Mouse (Mus musculus) left cerebral cortex, postnatal 10 days (tissue): ENCODE measurements at regions not wholly inside any gene's neighbourhood (a gene's known extent, or its start where the extent isn't known, plus 50 kb on each side); places are given as distances from the start of the nearest gene placed in this dataset.

Source experiments
- DNase-seq, 2 experiments: peaks; one replicate each; pipeline ENCODE4 v3.0.0; 2021 to 2022; ENCODE audit warnings: low spot score in 2 of 2, mixed read lengths in 1 of 2; ENCODE audit errors: extremely low spot score in 1 of 2
- intact Hi-C: fragments of 180-260 bp; cut with DNase I; formaldehyde crosslinking; loops from one replicate; pipeline ENCODE4 v1.15.1; 2025

DNA sequence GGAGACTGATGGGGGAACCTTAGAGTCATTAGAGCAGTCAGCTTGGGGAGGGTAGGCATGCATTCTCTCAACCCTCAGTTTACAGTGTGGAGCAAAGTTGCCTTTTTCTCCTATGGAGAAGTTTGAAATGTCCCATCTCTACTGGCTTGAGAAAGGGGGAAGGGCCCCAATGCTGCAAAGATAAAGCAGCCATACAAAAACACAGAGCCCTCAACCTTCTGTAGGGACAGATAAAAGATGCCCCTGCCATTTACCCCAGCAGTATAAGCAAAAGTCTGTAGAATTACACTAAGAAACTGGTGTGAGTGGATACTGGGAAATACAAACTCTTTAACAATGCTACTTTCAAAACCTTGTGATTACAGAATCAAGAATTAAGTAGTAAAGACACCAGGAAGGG, 71.9 kb upstream of the Tmem215 start:
- DNase-seq: no peak
- intact Hi-C loops: no loop called here

DNA sequence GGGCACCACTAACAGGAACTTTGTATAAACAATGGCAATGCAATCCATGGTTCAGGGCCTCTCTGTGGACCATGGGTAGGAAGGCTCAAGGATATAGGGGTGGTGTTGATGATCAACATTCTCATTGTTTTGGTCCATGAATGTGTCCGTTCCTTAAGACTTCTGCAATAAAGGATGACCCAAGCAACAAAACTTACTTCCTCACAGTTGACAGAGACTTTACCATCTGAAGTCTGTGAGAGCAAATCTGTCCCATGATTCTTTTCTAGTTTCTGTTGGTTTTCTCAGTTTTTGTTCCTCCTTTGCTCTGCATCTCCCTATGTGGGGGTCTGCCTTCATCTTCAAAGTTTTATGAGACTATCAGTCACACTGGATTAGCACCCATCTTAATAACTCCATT, 81.8 kb upstream of the Tmem215 start:
- DNase-seq: no peak
- intact Hi-C loops: no loop called here

DNA sequence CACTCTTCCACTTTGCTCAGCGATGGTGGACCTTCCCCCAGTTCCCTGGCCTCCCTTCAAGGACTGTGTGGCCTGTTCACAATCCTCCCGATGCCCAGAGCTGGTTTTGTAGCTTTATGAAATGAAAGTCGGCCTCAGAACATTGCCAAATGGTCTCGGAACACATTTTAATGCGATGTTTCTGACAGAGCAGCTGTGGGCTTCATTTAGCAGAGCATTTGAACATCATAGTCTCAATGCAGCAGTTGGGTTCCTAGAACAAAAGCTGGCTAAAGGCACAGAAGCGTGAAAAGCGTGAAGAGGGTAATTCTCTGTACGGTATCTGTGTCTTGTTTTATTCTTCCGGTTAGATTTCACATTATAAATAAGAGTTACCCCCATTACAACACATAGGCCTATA, 86.7 kb upstream of the Tmem215 start:
- DNase-seq: peak; percentile 4 to 18
- intact Hi-C loops: no loop called here

DNA sequence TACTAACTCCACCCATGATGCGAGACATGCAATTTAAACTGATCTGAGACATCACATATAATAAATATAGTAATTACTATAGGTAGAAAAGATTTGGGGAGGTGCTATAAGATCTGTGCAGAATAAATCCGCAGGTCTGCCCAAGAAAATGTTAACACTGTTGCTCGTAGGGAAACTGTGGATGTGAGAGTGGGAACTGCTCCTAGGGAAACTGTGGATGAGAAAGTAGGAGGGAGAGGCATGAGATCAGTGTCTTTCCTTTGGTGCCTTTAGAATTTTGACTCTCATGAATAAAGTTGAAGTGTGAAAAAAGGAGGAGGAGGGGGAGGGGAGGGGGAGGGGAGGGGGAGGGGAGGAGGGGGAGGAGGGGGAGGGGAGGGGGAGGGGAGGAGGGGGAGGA, 87.3 kb upstream of the Tmem215 start:
- intact Hi-C loops: no loop called here
- no peak for DNase-seq

DNA sequence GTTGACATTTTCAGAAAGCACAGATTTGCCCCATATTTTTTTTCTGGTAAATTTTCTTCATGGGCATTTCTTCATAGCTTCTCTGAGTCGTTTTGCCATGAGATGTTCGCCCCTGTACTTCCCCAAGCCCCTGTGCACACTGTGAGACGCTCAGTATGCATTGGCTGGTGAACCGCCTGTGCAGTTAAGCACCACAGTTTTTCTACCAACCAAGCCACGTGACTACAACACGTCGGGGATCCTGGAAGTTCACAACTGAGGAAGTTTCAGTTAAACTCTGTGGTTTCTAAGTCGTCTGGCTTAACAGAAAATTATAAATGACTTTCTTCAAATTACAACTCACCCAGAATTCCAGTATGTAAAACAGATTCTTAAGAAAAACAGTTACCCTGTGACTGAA, 91.7 kb upstream of the Tmem215 start:
- intact Hi-C loops: no loop called here
- DNase-seq: no peak

DNA sequence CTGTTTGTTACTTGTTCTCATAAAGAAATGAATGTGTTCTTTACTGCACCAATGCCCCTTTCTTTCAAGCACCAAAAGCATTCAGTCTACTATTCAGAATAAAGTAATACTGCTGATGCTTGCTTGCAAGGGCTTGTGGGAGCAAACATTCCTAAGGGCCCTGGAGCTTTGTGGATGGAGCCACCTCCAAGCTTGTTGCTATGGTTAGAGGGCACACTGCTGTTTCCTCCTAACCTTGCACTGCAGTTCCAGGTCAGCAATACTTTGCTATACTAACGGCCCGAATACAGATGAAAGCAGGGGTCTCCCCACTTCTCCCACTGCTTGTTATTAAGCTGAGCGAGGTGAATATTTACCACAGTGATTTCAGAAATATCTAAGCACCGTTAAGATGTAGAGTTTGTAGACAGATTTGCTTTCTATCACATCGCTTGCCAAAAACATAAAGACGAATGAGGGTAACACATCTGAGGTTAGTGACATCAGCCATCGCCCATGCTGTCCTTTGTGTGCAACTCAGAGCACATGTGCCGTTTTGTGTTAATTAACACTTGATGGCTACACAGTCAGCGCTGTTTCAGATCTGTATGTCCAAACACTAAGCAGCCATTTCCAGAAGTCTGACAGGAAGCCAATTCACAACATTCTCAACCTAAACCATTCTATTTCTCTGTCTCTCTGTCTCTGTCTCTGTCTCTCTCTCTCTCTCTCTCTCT, 96.4 kb upstream of the Ndufb6 start:
- DNase-seq: no peak
- intact Hi-C loops: no loop called here

DNA sequence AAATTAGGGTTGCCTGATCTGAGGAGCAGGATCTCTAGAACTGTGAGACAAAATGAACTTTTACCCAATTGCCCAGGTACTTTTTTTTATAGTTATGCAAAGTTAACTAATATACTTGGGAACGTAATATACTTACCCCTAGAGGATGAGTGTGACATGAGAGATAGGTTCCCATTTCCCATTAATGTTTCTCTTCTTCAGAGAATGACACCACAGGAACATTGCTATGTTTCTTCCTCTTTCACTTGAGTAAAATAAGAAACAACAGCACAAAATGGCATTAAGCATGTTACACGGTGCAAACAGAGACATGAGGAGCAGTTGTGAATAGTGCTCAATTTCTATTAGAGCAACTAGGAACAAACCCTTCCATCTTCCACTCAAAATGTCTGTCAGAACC, 95.0 kb upstream of the Ndufb6 start:
- no peak for DNase-seq
- intact Hi-C loops: no loop called here

DNA sequence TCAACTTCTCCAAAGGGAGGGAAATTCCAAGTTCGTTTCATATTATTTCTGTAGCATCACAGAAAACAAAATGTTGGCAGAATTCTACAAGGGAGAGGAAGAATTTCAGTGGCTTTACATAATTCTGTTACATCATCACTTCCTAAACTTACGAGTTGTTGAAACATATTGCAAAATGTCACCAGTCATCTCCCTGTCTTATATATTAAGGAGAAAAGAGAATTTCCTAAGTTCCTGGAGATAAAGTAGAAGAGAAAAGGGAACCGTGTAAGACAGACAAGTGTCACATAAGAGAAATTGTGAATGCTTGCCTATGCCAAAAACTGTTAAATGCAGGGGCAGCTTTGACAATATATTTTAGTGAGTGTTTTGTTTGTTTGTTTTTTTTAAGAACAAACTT, 85.1 kb upstream of the Ndufb6 start:
- DNase-seq: no peak
- intact Hi-C loops: no loop called here

DNA sequence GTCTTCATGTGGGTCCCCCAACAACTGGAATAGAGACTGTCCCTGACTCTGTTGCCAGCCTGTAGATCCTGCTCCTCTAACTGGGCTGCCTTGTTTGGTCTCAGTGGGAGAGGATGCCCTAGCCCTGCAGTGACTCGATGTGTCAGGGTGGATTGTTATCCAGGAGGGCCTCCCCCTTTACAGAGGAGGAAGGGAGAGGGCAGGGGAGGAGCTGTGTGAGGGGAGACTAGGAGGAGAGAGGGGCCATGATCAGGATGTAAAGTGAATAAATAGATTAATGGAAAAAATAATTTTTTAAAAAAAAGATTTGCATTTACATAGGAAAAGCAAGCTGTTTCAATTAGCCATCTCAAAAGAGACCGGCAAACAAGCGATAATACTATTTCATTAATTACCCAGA, 80.1 kb upstream of the Ndufb6 start:
- DNase-seq: no peak
- intact Hi-C loops: no loop called here

DNA sequence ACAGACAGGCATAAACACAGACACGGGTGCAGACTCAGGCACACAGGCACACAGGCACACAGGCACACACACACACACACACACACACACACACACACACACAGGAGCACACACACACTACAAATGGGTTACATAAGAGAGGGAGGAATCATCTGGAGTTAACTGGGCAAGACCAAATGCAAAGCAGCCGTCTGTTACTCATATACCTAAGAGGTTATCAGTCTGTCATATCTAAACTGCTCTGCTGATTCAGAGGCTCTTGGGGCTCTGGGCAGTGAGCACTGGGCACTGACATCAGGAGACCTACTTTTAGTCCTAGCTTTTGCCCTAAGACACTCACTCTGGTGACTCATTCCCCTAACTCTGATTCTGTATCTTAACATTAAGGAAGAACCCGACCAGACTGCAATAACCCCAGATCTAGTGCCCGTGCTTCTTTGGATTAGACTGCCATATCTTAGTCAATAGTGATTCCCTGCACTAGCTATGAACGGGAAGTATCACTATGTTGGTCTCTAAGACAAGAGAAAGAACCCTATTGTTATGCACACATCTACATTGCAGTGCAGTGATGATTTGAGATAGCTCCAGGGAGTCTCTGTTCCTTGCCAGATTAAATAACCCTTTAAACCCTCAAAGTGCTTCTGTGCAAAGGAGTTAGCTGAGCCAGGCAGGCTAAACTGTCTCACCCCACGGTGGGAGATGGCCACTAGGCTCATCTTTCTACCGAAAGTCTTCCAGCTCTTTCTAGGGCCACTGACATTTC, 78.0 kb upstream of the Ndufb6 start:
- intact Hi-C loops: no loop called here
- no peak for DNase-seq

DNA sequence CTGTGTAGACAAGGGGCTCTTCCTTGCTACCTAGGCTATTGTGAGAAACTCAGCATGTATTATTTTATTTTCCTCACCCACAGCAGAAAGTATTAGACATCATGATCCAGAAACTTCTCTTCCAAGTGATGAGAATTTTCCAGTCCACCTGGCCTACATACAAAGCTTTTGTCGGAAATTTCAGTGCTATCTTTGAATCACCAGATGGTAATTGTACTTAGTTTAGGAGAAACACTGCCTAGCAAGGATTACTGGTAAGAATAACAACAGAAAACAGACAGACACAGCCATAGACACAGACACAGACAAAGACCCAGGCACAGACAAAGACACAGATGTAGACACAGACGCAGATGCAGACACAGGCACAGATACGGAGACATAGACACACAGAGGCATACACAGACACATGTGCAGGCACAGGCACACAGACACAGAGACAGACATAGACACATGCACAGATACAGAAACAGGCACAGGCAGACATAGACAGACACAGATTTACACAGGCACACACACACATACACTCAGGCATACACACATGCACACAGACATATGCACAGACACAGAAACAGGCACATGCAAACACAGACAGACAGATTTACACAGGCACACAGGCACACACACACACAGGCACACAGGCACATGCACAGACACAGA, 76.7 kb upstream of the Ndufb6 start:
- intact Hi-C loops: no loop called here
- no peak for DNase-seq

DNA sequence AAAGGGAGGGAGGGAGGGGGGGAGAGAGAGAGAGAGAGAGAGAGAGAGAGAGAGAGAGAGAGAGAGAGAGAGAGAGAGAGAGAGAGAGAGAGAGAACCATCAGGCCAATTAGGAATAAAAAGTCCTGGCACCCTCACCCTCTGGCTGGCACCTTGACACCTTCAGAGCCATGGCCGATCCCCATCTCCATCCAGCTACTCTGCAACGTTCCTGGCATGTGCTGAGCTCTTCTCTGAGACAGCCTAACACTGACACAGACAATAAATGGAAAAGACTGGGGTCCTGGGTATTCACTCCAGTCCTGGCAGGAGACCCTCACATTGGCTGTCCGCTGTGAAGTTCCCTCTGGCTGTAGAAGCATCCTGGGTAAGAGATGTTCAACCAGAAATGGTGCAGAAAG, 75.2 kb upstream of the Ndufb6 start:
- intact Hi-C loops: no loop called here

DNA sequence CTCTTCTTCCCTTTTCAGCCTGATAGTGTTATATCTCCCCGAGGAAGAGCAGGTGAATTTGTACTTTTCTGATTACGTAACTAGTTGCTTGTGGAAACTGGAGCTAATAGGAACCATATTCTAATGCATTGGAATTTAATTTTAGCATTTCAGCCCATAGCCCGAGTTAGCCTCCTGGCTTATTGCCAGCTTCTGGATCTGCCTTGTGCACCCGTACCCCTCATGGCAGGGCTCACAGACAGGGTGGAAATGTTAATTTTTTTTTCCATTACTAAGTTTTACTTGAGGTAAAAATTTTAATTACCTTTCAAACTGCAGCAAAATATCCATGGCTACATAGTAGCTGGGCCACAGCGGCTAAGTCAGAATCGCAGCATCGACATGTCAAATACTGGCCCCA, 72.4 kb upstream of the Ndufb6 start:
- intact Hi-C loops: no loop called here
- no peak for DNase-seq

More for the DNA sequence above, 75.2 kb upstream of the Ndufb6 start:
- no peak for DNase-seq

DNA sequence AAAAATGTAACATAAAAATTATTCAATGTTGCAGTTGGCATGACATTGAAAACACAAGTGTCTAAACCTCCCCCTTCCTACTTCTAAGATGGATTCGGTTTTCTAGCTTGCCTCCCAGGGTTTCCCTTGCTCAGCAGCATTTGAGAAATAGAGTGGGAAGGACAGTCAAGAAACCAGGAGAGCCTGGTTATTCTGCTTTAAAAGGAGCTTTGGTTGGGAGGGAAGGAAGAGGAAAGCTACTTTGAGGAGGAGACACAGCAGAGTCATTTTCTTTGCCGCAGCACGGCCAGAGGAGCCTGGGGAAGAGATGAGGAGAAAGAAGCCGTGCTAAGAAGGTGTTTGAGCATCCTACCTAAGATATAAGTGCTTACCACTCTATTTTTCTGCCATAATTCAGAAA, 71.9 kb upstream of the Ndufb6 start:
- no peak for DNase-seq
- intact Hi-C loops: no loop called here

DNA sequence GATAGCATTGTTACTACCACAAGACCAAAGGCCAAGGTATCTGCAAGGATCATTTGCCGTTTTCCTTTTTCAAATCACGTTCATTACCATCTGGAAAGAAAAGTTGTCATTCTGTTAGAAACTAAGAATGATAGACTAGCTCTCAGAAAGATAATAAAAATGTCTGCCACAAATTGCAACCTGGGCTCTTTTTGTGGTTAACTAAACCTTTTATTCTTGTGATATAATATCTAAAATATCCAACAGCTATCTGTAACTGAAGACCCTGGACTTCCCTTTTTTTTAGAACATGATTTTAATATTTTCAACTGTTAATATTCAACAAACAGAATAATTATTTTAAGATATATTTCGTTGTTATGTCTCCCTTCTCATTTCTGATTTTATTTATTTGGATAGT, 66.6 kb upstream of the Ndufb6 start:
- intact Hi-C loops: no loop called here
- no peak for DNase-seq

DNA sequence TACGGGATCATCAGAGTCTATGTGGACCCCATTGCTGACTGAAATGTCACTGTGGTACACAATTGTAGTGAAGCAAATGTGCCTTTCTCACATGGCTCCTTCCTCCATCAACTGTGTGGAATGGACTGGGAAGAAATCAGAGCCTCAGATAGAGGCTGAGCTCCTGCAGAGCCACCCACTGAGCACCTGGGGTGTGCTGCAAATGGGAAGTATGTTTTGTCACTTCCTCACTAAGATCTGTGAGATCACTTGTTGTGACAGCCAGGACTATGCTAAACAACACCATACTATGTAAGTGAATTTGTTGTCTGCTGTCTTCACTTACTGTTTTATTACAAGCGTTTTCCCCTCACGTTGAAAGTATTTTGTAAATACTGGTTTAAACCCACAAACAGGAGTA, 63.0 kb upstream of the Ndufb6 start:
- intact Hi-C loops: no loop called here
- DNase-seq: no peak

DNA sequence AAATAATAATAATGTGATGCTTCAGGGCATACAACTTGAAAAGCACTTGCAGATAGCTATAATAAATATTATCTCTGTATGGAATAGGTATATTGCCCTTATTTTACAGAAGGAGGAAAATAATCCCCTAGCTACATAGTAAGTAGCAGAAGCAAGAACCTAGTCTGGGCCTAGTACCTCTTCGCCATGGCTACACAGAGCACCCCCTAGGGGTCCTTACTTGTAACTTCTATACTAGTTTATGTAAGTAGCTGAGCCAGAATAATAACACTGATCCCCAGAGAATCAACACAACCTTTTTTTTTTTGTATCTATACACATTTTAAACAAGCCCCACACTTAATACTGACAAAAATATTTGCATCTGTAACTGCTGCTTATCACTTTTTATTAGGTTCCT, 55.6 kb upstream of the Ndufb6 start:
- no peak for DNase-seq
- intact Hi-C loops: no loop called here

DNA sequence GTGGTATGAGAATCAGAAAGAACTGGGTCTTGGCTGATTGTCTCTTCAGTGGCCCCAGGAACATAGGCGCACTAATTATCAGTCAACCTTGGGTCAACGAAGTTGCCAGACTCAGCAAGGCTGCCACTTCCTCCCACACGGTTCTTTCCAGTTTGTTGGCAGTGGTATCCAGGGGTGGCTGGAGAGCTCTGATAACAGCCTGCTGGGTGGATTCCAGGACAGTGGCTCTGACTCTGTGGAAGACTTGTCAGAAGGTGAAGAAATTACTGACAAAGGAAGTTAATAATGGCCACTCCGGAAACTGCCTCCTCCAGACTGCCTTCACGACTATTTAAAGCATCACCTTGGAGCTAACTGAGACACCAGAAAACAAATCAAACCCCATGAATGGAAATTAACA, 50.5 kb upstream of the Ndufb6 start:
- intact Hi-C loops: no loop called here
- no peak for DNase-seq
